Mouse (Mus musculus): Measurements from ENCODE around the gene Gm11938. TPM values are rescaled to one million over a fixed set of nuclear protein-coding genes. Genes with fewer than 3 reads are reported as not detected.

Gm11938 gene
- polyA plus RNA-seq, 1 experiment from 2014 or later, result not detected

GRCm38 (mm10) chr11:99556753-99557152, 46.4 kb downstream of the Gm11938 start, which contains the start of gene Krtap3-2:
Krtap3-2 (minus strand) TSS chr11:99556853.
- WGBS, result 67% methylated on average over 1 of the region's 2 CpGs
- Histone ChIP-seq H3K27ac (ENCODE audit: low read length) (no peak within 1 kb of the TSS), H3K27me3 (replicated peaks; ENCODE audit: control insufficient read depth, insufficient read depth, low read length) (no peaks in the 10 kb centered on the region), H3K9me3 (ENCODE audit: control insufficient read depth, low read length) (no peaks in the 10 kb centered on the region), H3K4me1 (replicated peaks; ENCODE audit: control insufficient read depth, insufficient read depth, low read length) (no peaks in the 10 kb centered on the region), H3K4me3 (replicated peaks; ENCODE audit: low read length) (no peak within 1 kb of the TSS), H3K9ac (replicated peaks; ENCODE audit: low read depth, low read length) (no peak within 1 kb of the TSS), H3K4me2 (ENCODE audit: low read length) (no peak within 1 kb of the TSS), H3K36me3 (ENCODE audit: control insufficient read depth, insufficient read depth) (no peaks in the 10 kb centered on the region)
- no peak for ATAC-seq

- ATAC-seq, result no peak
- Histone ChIP-seq H3K27ac (ENCODE audit: low read length) (no peak overlapping the region), H3K27me3 (replicated peaks; ENCODE audit: control insufficient read depth, insufficient read depth, low read length) (no peaks in the 10 kb centered on the region), H3K9ac (replicated peaks; ENCODE audit: low read depth, low read length) (no peak overlapping the region), H3K4me1 (replicated peaks; ENCODE audit: control insufficient read depth, insufficient read depth, low read length) (no peaks in the 10 kb centered on the region), H3K36me3 (ENCODE audit: control insufficient read depth, insufficient read depth) (no peaks in the 10 kb centered on the region), H3K4me3 (replicated peaks; ENCODE audit: low read length) (no peak overlapping the region), H3K4me2 (ENCODE audit: low read length) (no peak overlapping the region), H3K9me3 (ENCODE audit: control insufficient read depth, low read length) (no peaks in the 10 kb centered on the region)
- WGBS, result 85% methylated on average over 2 of the region's 2 CpGs
Measured at GRCm38 (mm10) chr11:99556195-99556594, 46.9 kb downstream of the Gm11938 start.

Other genes starting within 250 kb of the Gm11938 start
- gene Krt28, start 228.4 kb downstream of the Gm11938 start, polyA plus RNA-seq (2015; fragmentation: Nextera tagmentation; extraction: Ambion mirVana), result not detected in 2 replicates
- 24.1 and 25.3 TPM in 2 replicates for gene Krt10, start 213.9 kb downstream of the Gm11938 start, polyA plus RNA-seq (2015; fragmentation: Nextera tagmentation; extraction: Ambion mirVana)
- gene Krt12, start 181.0 kb downstream of the Gm11938 start, polyA plus RNA-seq (2015; fragmentation: Nextera tagmentation; extraction: Ambion mirVana), result 0.18 and 0.24 TPM in 2 replicates
- gene Krt20, start 165.2 kb downstream of the Gm11938 start, polyA plus RNA-seq (2015; fragmentation: Nextera tagmentation; extraction: Ambion mirVana), result not detected in 2 replicates
- 0.15 TPM in 1 of 2 replicates, not detected in the other for gene Krt23, start 110.2 kb downstream of the Gm11938 start, polyA plus RNA-seq (2015; fragmentation: Nextera tagmentation; extraction: Ambion mirVana)
- gene Krt39, start 82.0 kb downstream of the Gm11938 start, polyA plus RNA-seq (2015; fragmentation: Nextera tagmentation; extraction: Ambion mirVana), result not detected in 2 replicates
- not detected in 2 replicates for gene Krt40, start 60.1 kb downstream of the Gm11938 start, polyA plus RNA-seq (2015; fragmentation: Nextera tagmentation; extraction: Ambion mirVana)
- not detected in 2 replicates for gene Krtap3-3, start 52.4 kb downstream of the Gm11938 start, polyA plus RNA-seq (2015; fragmentation: Nextera tagmentation; extraction: Ambion mirVana)
- gene Krtap3-2, start 46.5 kb downstream of the Gm11938 start, polyA plus RNA-seq (2015; fragmentation: Nextera tagmentation; extraction: Ambion mirVana), result not detected in 2 replicates
- not detected in 2 replicates for gene Gm11939, start 43.8 kb downstream of the Gm11938 start, polyA plus RNA-seq (2015; fragmentation: Nextera tagmentation; extraction: Ambion mirVana)
- gene Krtap3-1, start 36.7 kb downstream of the Gm11938 start, polyA plus RNA-seq (2015; fragmentation: Nextera tagmentation; extraction: Ambion mirVana), result not detected in 2 replicates
- not detected in 2 replicates for gene Krtap1-5, start 22.3 kb downstream of the Gm11938 start, polyA plus RNA-seq (2015; fragmentation: Nextera tagmentation; extraction: Ambion mirVana)
- gene Krtap1-4, start 19.7 kb downstream of the Gm11938 start, polyA plus RNA-seq (2015; fragmentation: Nextera tagmentation; extraction: Ambion mirVana), result not detected in 2 replicates
- gene Krtap1-3, start 12.0 kb downstream of the Gm11938 start, polyA plus RNA-seq (2015; fragmentation: Nextera tagmentation; extraction: Ambion mirVana), result not detected in 2 replicates
- gene Krtap9-3, start 5.2 kb downstream of the Gm11938 start, polyA plus RNA-seq (2015; fragmentation: Nextera tagmentation; extraction: Ambion mirVana), result not detected in 2 replicates
- not detected in 2 replicates for gene Gm11937, start 6.9 kb upstream of the Gm11938 start, polyA plus RNA-seq (2015; fragmentation: Nextera tagmentation; extraction: Ambion mirVana)
- gene Krtap2-4, start 11.5 kb upstream of the Gm11938 start, polyA plus RNA-seq (2015; fragmentation: Nextera tagmentation; extraction: Ambion mirVana), result not detected in 2 replicates
- gene Gm11562, start 17.1 kb upstream of the Gm11938 start, polyA plus RNA-seq (2015; fragmentation: Nextera tagmentation; extraction: Ambion mirVana), result not detected in 2 replicates
- not detected in 2 replicates for gene Krtap4-1, start 24.9 kb upstream of the Gm11938 start, polyA plus RNA-seq (2015; fragmentation: Nextera tagmentation; extraction: Ambion mirVana)
- gene Krtap4-2, start 31.8 kb upstream of the Gm11938 start, polyA plus RNA-seq (2015; fragmentation: Nextera tagmentation; extraction: Ambion mirVana), result not detected in 2 replicates
- gene Krtap4-7, start 40.8 kb upstream of the Gm11938 start, polyA plus RNA-seq (2015; fragmentation: Nextera tagmentation; extraction: Ambion mirVana), result not detected in 2 replicates
- gene Gm11555, start 46.9 kb upstream of the Gm11938 start, polyA plus RNA-seq (2015; fragmentation: Nextera tagmentation; extraction: Ambion mirVana), result not detected in 2 replicates
- gene Gm11563, start 55.7 kb upstream of the Gm11938 start, polyA plus RNA-seq (2015; fragmentation: Nextera tagmentation; extraction: Ambion mirVana), result not detected in 2 replicates
- gene Krtap4-6, start 62.7 kb upstream of the Gm11938 start, polyA plus RNA-seq (2015; fragmentation: Nextera tagmentation; extraction: Ambion mirVana), result not detected in 2 replicates
- not detected in 2 replicates for gene Gm14190, start 87.4 kb upstream of the Gm11938 start, polyA plus RNA-seq (2015; fragmentation: Nextera tagmentation; extraction: Ambion mirVana)
- gene Gm14180, start 131.0 kb upstream of the Gm11938 start, polyA plus RNA-seq (2015; fragmentation: Nextera tagmentation; extraction: Ambion mirVana), result not detected in 2 replicates
- not detected in 2 replicates for gene Gm11595, start 169.6 kb upstream of the Gm11938 start, polyA plus RNA-seq (2015; fragmentation: Nextera tagmentation; extraction: Ambion mirVana)
- gene Krtap4-8, start 177.4 kb upstream of the Gm11938 start, polyA plus RNA-seq (2015; fragmentation: Nextera tagmentation; extraction: Ambion mirVana), result not detected in 2 replicates
- gene Krtap4-9, start 181.9 kb upstream of the Gm11938 start, polyA plus RNA-seq (2015; fragmentation: Nextera tagmentation; extraction: Ambion mirVana), result not detected in 2 replicates
- gene Gm11596, start 190.2 kb upstream of the Gm11938 start, polyA plus RNA-seq (2015; fragmentation: Nextera tagmentation; extraction: Ambion mirVana), result not detected in 2 replicates
- gene Gm11569, start 195.6 kb upstream of the Gm11938 start, polyA plus RNA-seq (2015; fragmentation: Nextera tagmentation; extraction: Ambion mirVana), result not detected in 2 replicates
- not detected in 2 replicates for gene Gm11554, start 201.1 kb upstream of the Gm11938 start, polyA plus RNA-seq (2015; fragmentation: Nextera tagmentation; extraction: Ambion mirVana)
- not detected in 2 replicates for gene Krtap4-13, start 206.6 kb upstream of the Gm11938 start, polyA plus RNA-seq (2015; fragmentation: Nextera tagmentation; extraction: Ambion mirVana)
- not detected in 2 replicates for gene Gm11564, start 212.4 kb upstream of the Gm11938 start, polyA plus RNA-seq (2015; fragmentation: Nextera tagmentation; extraction: Ambion mirVana)
- gene 2300003K06Rik, start 234.8 kb upstream of the Gm11938 start, polyA plus RNA-seq (2015; fragmentation: Nextera tagmentation; extraction: Ambion mirVana), result not detected in 2 replicates
- gene Krtap4-16, start 248.3 kb upstream of the Gm11938 start, polyA plus RNA-seq (2015; fragmentation: Nextera tagmentation; extraction: Ambion mirVana), result not detected in 2 replicates